Mouse (Mus musculus) megakaryocyte progenitor cell, adult 5-6 weeks (primary cell): ENCODE data around the gene Anapc5. TPM values are rescaled to one million over a fixed set of nuclear protein-coding genes. Genes with fewer than 3 reads are reported as not detected.

Experiments
- ATAC-seq: replicated peaks from 2 replicates; pipeline ENCODE4 v1.8.0; 2016; ENCODE audit warnings: mild to moderate bottlenecking, moderate TSS enrichment, inconsistent platforms; ENCODE audit not compliant: poor library complexity
- total RNA-seq, 2 experiments: library from RNA; stranded (forward) in 1 of 2; stranded (reverse) in 1 of 2; fragments of 157-497, 149-512 nt in 1 of 2; fragments of 200-1000 nt in 1 of 2; gene quantifications; 2 replicates each; pipeline versions ENCODE4 v1.2.3 to v1.2.4; 2015 to 2017

The Anapc5 gene
- total RNA-seq (2015) (193 and 210 TPM in 2 replicates), total RNA-seq (2017) (298 and 322 TPM in 2 replicates)

DNA sequence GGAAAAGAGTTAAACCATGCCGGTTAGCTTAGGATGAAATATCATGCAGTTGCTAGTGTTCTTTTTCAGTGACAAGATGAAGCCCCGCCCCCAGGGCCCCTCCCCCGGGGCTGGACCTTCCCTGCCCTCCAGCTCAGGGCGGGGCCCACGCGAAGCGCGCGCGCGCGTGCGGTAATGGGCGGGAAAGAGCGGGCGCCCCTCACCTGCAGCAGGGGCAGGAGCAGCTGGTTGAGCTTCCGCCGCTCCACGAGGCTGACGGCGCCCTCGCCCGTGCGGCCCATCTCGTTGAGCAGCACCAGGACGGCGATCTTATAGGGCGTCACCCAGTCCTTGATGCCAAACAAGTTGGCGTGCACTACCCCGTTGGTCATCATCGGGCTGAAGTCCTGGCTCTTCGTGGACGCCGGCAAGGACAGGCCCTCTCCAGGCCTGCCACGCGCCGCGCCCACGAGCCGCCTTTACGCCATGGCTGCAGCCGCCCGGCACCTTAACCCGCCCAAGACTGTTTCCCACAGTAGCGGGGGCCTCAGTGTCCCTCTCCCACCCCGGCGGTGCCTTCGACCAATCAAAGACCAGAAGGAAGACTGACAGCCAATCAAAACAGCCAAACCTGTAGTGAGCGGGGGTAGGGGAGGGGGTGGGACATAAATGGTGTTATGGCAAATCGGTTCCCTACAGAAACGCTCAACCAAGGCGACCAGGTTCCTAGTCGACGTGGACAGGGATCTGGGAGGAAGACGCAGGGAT, at the start of gene Anapc5:
Anapc5 (minus strand) TSS at position 563 of the 747 bp plus-strand sequence.
- peak; percentile 96 for ATAC-seq

- no peak for ATAC-seq
Observed at GRCm38 (mm10) chr5:122863053-122863452, 41.9 kb upstream of the Anapc5 start.

DNA sequence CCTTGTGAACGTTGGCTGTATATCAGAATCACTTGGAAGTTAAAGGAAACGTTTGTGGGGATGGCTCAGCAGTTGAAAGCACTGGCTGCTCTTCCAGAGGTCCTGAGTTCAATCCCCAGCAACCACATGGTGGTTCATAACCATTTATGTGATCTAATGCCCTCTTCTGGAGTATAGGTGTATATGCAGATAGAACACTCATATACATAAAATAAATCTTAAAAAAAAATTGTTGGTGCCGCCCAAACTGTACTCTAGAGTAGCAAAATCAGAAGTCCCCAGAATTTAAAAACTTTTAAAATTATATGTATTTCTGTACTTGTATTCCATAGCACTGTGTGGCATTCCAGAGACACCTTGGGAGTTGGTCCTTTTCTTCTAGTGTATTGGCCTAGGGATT, 34.7 kb upstream of the Anapc5 start:
- ATAC-seq = peak; percentile 72

- ATAC-seq = no peak
Observed at GRCm38 (mm10) chr5:122852611-122853010, 31.5 kb upstream of the Anapc5 start.

DNA sequence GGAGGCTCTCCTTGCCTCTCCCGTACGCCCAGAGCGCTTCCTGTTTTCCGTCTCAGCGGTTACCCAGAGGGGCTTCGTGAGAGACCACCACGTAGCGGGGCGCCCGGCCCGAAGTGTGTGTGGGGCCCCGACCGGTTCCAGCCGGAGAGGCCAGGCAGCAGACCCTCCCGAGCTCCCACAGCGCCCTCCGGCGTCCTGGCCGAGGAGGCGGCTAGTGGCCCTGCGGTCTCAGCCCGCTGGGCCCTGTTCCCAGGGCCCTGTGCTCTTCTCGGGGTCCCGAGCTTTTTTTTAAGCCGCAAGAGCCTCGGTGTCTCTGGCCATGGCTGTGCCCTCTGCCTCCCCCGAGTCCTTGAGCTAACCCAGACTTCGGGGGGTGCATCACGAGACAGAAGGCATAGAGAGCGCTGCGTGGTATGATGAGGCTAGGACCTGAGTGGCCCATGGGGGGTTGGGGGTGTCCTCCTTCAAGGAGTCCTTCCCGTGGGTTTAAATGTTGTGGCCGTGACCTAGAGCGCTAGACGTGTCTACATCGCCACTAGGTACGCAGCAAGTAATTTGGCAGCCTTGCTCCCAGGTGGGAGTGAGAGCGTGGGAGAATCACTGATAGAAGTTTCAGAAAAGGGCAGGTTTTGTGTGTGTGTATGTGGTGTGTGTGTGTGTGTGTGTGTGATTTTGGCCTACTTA, 29.3 kb upstream of the Anapc5 start:
- peak; percentile 75 for ATAC-seq

DNA sequence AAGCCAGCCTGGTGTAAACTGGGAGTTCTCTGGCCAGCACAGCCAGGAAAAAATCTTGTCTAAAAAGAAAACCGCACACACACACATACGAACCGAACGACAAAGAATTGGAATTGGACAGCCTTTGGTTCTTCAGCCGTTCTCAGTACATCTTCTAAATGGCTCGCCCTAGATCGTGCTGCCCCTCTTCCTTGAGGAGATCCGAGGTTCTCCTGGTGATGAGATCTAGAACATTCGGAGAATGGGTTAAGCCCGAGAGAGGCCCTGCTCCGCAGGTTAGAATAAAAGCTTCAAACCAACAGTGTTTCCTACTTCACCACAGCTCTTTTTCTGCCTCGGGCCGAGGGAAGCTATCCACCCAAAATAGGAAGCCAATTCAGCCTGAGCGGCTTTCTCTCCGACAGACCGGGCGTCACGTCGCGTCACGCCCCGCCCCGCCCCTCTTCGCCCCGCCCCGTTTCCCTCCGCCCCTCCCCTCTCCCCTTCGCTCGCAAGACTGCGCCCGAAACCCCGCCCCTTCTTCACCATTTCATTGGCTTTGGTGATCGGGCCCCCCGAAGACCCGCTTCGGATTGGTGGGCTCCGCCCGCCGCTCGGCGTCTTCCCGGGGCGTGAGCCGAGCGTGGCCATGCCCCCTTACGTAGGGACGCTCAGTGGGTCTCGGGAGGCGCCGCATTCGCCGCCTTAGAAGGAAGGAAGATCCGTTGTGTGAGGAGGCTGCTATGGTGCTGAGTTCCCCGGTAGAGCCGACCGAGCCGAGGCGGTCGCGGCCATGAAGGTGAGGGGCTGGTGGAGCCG, 28.6 kb upstream of the Anapc5 start, which contains the start of gene Rnf34:
Rnf34 (plus strand) TSS at position 528 of the 798 bp plus-strand sequence.
- peak; percentile 96 for ATAC-seq

GRCm38 (mm10) chr5:122843799-122844198, 22.7 kb upstream of the Anapc5 start:
- ATAC-seq = peak; percentile 82

- ATAC-seq = no peak
Observed at GRCm38 (mm10) chr5:122841126-122841525, 20.0 kb upstream of the Anapc5 start.

DNA sequence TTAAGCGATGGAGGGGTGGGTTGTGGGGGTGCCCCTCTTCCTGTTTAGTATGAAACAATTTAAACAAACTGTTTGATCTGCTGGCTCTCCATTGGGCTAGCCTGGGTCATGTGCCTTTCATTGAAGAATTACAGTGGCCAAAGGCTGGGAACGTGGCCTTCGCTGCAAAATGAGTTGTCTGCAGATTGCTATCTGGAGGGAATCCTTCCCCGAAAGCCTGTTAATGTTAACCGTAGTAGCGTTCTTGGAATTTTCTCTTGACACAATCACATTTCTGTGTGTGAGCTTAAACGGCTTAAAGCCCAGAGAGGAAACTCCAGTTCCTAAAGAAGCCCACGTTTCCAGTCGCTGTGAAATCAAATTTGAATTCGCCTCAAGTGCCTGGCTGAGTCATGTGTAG, 11.9 kb upstream of the Anapc5 start:
- no peak for ATAC-seq

DNA sequence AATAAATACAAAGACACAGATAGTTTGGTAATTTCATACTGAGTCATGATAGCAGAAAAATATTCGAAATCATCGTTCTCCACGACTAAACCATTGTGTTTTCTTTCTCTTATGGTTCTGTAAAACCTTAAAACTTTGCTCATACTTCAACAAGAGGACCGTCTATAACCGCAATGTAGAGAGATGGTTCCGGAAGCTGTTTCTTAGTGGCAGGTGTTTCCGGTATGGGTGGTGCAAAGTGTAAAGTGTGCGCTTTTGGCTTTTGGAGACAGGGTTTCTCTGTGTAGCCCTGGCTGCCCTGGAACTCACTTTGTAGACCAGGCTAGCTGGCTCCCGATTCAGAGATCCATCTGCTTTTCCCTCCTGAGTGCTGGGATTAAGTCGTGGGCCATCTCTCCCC, 11.4 kb upstream of the Anapc5 start:
- 0 out of 2 replicates have a peak, but pooled peaks have one; percentile 26 for ATAC-seq

DNA sequence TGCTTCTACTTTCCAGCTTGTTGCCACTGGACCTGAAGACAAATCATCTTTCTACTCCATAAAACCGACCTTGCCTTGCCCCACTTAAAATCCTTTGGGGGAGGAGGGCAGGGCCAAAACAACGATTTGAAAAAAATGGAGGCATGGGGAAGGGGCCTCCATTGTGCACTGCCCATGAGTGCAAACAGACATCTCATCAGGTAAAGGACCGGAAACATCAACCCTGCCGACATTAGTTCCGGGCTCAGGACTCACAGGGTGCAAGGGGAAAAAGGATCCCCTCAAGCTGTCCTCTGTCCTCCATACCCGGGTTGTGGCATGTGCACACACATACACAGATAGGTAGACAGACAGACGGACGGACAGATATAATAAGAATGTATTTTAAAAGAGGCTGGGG, 4.0 kb upstream of the Anapc5 start:
- no peak for ATAC-seq

GRCm38 (mm10) chr5:122824450-122824849, 3.3 kb upstream of the Anapc5 start:
- ATAC-seq = no peak

- no peak for ATAC-seq
Observed at GRCm38 (mm10) chr5:122823976-122824375, 2.8 kb upstream of the Anapc5 start.

- ATAC-seq = no peak
Observed at GRCm38 (mm10) chr5:122822441-122822840, 1.3 kb upstream of the Anapc5 start.

DNA sequence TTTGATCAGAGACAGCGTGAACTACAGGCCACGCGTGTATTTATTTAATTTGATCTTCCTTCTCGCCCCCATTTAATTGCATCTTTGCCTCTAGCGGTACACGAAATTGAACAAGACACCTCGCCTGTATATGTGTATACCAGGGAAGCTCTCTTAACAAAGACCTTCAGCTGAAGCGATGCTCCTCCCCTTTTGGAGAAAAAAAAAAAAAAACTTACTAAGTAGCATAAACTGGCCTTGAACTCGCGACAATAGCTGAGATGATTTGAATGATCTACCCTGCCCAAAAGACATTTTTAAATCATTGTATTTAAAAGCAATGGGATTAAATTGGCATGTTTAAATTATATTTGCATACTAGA, 366 bp upstream of the Anapc5 start:
- ATAC-seq = peak; percentile 35

DNA sequence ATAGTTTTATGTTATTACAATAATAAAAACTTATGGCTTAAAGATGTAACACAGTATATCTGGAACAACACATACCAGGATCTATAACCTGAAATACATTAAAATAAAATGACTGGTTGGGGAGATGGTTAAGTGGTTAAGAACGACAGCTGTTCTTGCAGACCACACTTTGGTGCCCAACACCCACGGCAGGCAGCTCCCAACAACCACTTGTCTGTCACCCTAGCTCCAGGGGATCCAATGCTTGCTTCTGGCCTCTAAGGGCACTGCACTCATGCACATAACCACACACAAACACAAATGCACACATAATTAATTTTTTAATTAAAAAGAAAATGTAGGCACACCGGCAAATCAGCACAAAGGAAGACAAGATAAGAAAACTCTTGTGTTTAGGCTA, 8.4 kb downstream of the Anapc5 start:
- ATAC-seq = no peak

DNA sequence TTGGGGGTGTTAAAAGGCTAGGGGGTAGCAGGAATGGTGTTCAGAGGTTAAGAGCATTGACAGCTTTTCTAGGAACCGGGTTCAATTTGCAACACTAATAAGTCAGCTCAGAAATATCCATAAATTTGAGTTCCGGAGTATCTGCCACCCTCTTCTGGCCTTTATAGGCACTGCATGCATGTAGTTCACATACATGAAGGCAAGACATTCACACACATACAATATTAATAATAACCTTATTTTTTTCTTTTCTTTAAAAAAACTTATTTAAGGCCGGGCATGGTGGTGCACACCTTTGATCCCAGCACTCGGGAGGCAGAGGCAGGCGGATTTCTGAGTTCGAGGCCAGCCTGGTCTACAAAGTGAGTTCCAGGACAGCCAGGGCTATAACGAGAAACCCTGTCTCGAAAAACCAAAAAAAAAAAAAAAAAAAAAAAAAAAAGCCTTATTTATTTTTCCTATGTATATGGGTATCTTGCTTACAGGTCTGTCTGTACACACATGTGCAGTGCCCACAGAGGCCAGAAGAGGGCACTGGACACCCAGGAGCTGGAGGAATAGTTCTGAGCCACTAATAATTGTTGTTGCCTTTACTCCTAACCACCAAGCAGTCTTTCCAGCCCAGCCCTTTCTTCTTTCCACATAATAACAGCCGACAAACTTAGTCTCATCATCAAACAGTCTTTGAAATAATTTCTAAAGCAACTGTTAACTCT, 9.6 kb downstream of the Anapc5 start:
- peak; percentile 98 for ATAC-seq

- ATAC-seq = no peak
Observed at GRCm38 (mm10) chr5:122805503-122805902, 15.6 kb downstream of the Anapc5 start.

DNA sequence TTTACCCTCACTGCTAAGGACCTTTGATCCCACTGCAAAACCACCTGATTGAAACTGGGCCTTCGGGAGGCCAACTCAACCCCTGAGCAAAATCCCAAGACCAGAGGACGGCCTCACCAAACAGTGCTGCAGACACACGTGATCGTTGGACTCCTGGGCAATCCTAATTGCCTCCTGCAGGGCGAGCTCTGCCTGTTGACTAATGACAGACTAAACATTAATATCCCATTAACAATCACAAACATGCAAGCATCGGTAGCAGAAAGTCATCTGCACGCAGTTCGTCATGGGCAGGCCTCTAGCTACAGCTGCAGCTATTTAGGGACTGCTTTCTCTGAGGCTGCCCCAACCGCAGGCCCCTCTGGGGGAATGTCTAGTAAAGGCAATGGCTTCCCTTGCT, 18.4 kb downstream of the Anapc5 start:
- no peak for ATAC-seq

- no peak for ATAC-seq
Observed at GRCm38 (mm10) chr5:122801684-122802083, 19.5 kb downstream of the Anapc5 start.
